Mouse (Mus musculus): ENCODE measurements around the gene Micu1. TPM values are rescaled to one million over a fixed set of nuclear protein-coding genes. Genes with fewer than 3 reads are reported as not detected.
"Not testable (repeated sequence)": the region's sequence is repeated elsewhere in the genome, so short reads cannot be mapped to it uniquely, and the experiment has no call there.

Gene Micu1
- total RNA-seq, 1 experiment, result 23.6 TPM

DNA sequence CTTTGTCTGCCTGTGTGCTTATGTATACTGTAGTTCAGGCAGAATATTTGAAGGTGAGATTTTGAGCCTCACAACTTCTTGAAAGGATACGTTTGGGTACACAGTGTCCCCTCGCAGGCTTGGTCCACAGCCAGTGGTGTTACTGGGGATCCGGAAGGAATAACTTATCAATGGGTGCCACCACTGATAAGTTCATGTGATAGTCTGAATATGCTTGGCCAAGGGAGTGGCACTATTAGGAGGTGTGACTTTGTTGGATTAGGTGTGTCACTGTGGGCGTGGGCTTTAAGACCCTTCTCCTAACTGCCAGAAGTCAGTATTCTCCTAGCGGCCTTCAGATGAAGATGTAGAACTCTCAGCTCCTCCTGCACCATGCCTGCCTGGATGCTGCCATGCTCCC is 170.9 kb downstream of the Micu1 start:
- Histone ChIP-seq H3K9me3 (ENCODE audit: control insufficient read depth, insufficient read depth, low read depth, low read length) (no peaks in the 10 kb centered on the region), H3K4me1 (ENCODE audit: control insufficient read depth in 2 of 2, insufficient read depth in 2 of 2, low read length in 2 of 2, poor library complexity in 1 of 2) (peaks cover 0 to 13% of the 10 kb centered on the region in 2 experiments; a peak in 1 of 4 replicates), H3K9ac (ENCODE audit: insufficient read depth, low read depth, low read length, poor library complexity, severe bottlenecking) (no peak overlapping the region), H3K36me3 (ENCODE audit: control insufficient read depth, insufficient read depth, low read length, poor library complexity, severe bottlenecking) (no peaks in the 10 kb centered on the region), H3K27ac (ENCODE audit: insufficient read depth, low read depth, low read length, poor library complexity, severe bottlenecking) (no peak overlapping the region), H3K4me3 (ENCODE audit: insufficient read depth in 1 of 2, low read depth in 1 of 2, low read length in 2 of 2, poor library complexity in 1 of 2, severe bottlenecking in 1 of 2) (no peak overlapping the region)
- in situ Hi-C loops (cut with MboI; ENCODE audit: low sequenced_read_pairs in 2 of 2, unreplicated experiment in 2 of 2), result loop anchor here in 1 of 2 experiments (25.0 kb wide), 1 partner anchor 561 kb away; the partner anchor contains the start of gene P4ha1
- TF ChIP-seq ZNF384 (IDR thresholded peaks at IDR 0.05; ENCODE audit: low read depth, low read length) (no peak), CHD2 (IDR thresholded peaks at IDR 0.05; ENCODE audit: low read depth, low read length) (no peak), MAFK (IDR thresholded peaks at IDR 0.05; ENCODE audit: insufficient read depth, low read depth, low read length) (no peak), HCFC1 (IDR thresholded peaks at IDR 0.05; ENCODE audit: borderline replicate concordance, insufficient read depth, low read length) (no peak), ZC3H11A (IDR thresholded peaks at IDR 0.05; ENCODE audit: borderline replicate concordance, low read depth, low read length) (no peak)
- no peak for DNase-seq (ENCODE audit: low read depth, low spot score)

- H3K27ac ChIP-seq (ENCODE audit: insufficient read depth, low read depth, low read length, poor library complexity, severe bottlenecking), result no peak overlapping the region
- H3K9ac ChIP-seq (ENCODE audit: insufficient read depth, low read depth, low read length, poor library complexity, severe bottlenecking), result no peak overlapping the region
- H3K4me3 ChIP-seq (ENCODE audit: insufficient read depth in 1 of 2, low read depth in 1 of 2, low read length in 2 of 2, poor library complexity in 1 of 2, severe bottlenecking in 1 of 2), result no peak overlapping the region
- DNase-seq (ENCODE audit: low read depth, low spot score), result no peak
- H3K36me3 ChIP-seq (ENCODE audit: control insufficient read depth, insufficient read depth, low read length, poor library complexity, severe bottlenecking), result no peaks in the 10 kb centered on the region
- H3K9me3 ChIP-seq (ENCODE audit: control insufficient read depth, insufficient read depth, low read depth, low read length), result no peaks in the 10 kb centered on the region
- TF ChIP-seq CHD2 (IDR thresholded peaks at IDR 0.05; ENCODE audit: low read depth, low read length) (no peak), ZC3H11A (IDR thresholded peaks at IDR 0.05; ENCODE audit: borderline replicate concordance, low read depth, low read length) (no peak)
- peaks cover 0 to 11% of the 10 kb centered on the region in 2 experiments; a peak in 1 of 4 replicates for H3K4me1 ChIP-seq (ENCODE audit: control insufficient read depth in 2 of 2, insufficient read depth in 2 of 2, low read length in 2 of 2, poor library complexity in 1 of 2)
- in situ Hi-C loops (cut with MboI; ENCODE audit: low sequenced_read_pairs in 2 of 2, unreplicated experiment in 2 of 2), result loop anchor here in 1 of 2 experiments (25.0 kb wide), 1 partner anchor 561 kb away; the partner anchor contains the start of gene P4ha1
Measured at GRCm38 (mm10) chr10:59873613-59874012, 171.3 kb downstream of the Micu1 start.

- no peaks in the 10 kb centered on the region for H3K36me3 ChIP-seq (ENCODE audit: control insufficient read depth, insufficient read depth, low read length, poor library complexity, severe bottlenecking)
- DNase-seq (ENCODE audit: low read depth, low spot score), result no peak
- no peak overlapping the region for H3K4me3 ChIP-seq (ENCODE audit: insufficient read depth in 1 of 2, low read depth in 1 of 2, low read length in 2 of 2, poor library complexity in 1 of 2, severe bottlenecking in 1 of 2)
- H3K27ac ChIP-seq (ENCODE audit: insufficient read depth, low read depth, low read length, poor library complexity, severe bottlenecking), result no peak overlapping the region
- peaks cover 0 to 2% of the 10 kb centered on the region in 2 experiments; a peak in 1 of 4 replicates for H3K4me1 ChIP-seq (ENCODE audit: control insufficient read depth in 2 of 2, insufficient read depth in 2 of 2, low read length in 2 of 2, poor library complexity in 1 of 2)
- no peak overlapping the region for H3K9ac ChIP-seq (ENCODE audit: insufficient read depth, low read depth, low read length, poor library complexity, severe bottlenecking)
- in situ Hi-C loops (cut with MboI; ENCODE audit: low sequenced_read_pairs in 2 of 2, unreplicated experiment in 2 of 2), result no loop called here
- H3K9me3 ChIP-seq (ENCODE audit: control insufficient read depth, insufficient read depth, low read depth, low read length), result no peaks in the 10 kb centered on the region
- TF ChIP-seq ZNF384 (IDR thresholded peaks at IDR 0.05; ENCODE audit: low read depth, low read length) (no peak), ZC3H11A (IDR thresholded peaks at IDR 0.05; ENCODE audit: borderline replicate concordance, low read depth, low read length) (no peak), HCFC1 (IDR thresholded peaks at IDR 0.05; ENCODE audit: borderline replicate concordance, insufficient read depth, low read length) (no peak), MAFK (IDR thresholded peaks at IDR 0.05; ENCODE audit: insufficient read depth, low read depth, low read length) (no peak), CHD2 (IDR thresholded peaks at IDR 0.05; ENCODE audit: low read depth, low read length) (no peak)
Measured at GRCm38 (mm10) chr10:59875396-59875795, 173.1 kb downstream of the Micu1 start.

DNA sequence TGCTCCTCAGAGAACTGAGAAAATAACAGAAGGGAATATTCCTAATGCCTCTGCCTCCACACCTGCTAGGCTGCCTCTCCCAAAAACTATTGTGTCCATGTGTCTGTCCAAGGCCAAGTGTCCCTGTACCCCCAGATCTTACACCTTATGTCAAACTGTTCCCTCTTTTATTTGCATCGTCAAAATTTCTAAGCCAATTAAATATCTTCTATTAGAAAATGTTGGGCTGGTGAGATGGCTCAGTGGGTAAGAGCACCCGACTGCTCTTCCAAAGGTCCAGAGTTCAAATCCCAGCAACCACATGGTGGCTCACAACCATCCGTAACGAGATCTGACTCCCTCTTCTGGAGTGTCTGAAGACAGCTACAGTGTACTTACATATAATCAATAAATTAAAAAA is 174.4 kb downstream of the Micu1 start:
- H3K4me3 ChIP-seq (ENCODE audit: insufficient read depth in 1 of 2, low read depth in 1 of 2, low read length in 2 of 2, poor library complexity in 1 of 2, severe bottlenecking in 1 of 2); H3K4me1 ChIP-seq (ENCODE audit: control insufficient read depth in 2 of 2, insufficient read depth in 2 of 2, low read length in 2 of 2, poor library complexity in 1 of 2); in situ Hi-C loops (cut with MboI; ENCODE audit: low sequenced_read_pairs in 2 of 2, unreplicated experiment in 2 of 2); H3K9ac ChIP-seq (ENCODE audit: insufficient read depth, low read depth, low read length, poor library complexity, severe bottlenecking); H3K9me3 ChIP-seq (ENCODE audit: control insufficient read depth, insufficient read depth, low read depth, low read length); H3K36me3 ChIP-seq (ENCODE audit: control insufficient read depth, insufficient read depth, low read length, poor library complexity, severe bottlenecking); H3K27ac ChIP-seq (ENCODE audit: insufficient read depth, low read depth, low read length, poor library complexity, severe bottlenecking); DNase-seq (ENCODE audit: low read depth, low spot score): not testable (repeated sequence)

DNA sequence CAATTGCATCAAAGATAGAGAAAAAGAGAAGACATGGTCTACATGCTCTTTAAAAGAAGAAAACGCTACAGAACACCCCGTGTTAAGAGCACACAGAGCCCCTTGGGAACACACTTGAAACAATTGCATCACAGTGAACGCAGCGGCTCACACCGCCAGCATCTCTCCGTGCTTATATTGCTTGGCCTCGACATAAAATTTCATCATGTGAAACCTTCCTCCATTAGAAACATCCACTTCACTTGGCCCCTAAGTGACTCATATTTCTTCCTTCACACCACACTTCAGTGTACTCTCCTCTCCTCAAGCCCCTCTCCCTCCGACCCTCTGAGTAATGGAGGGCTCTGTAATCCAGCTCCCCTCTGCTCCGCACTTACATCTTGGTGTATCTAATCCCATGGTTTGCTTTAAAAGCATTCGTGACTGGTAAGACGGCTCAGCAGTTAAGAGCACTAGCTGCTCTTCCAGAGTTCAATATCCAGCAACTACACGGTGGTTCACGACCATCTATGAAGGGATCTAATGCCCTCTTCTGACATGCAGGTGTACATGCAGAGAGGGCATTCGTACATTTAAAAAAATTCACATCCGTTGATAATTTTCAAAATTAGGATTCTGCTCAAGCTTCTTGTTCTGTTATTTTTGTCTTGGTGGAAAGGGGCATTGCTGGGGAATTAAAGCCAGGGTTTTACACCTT is 175.3 kb downstream of the Micu1 start:
- Histone ChIP-seq H3K9ac (ENCODE audit: insufficient read depth, low read depth, low read length, poor library complexity, severe bottlenecking) (no peak overlapping the region), H3K4me1 (ENCODE audit: control insufficient read depth in 2 of 2, insufficient read depth in 2 of 2, low read length in 2 of 2, poor library complexity in 1 of 2) (peaks cover 0 to 2% of the 10 kb centered on the region in 2 experiments; a peak in 1 of 4 replicates), H3K27ac (ENCODE audit: insufficient read depth, low read depth, low read length, poor library complexity, severe bottlenecking) (no peak overlapping the region), H3K4me3 (ENCODE audit: insufficient read depth in 1 of 2, low read depth in 1 of 2, low read length in 2 of 2, poor library complexity in 1 of 2, severe bottlenecking in 1 of 2) (no peak overlapping the region), H3K9me3 (ENCODE audit: control insufficient read depth, insufficient read depth, low read depth, low read length) (no peaks in the 10 kb centered on the region), H3K36me3 (ENCODE audit: control insufficient read depth, insufficient read depth, low read length, poor library complexity, severe bottlenecking) (no peaks in the 10 kb centered on the region)
- TF ChIP-seq ZNF384 (IDR thresholded peaks at IDR 0.05; ENCODE audit: low read depth, low read length) (no peak), HCFC1 (IDR thresholded peaks at IDR 0.05; ENCODE audit: borderline replicate concordance, insufficient read depth, low read length) (no peak), ZC3H11A (IDR thresholded peaks at IDR 0.05; ENCODE audit: borderline replicate concordance, low read depth, low read length) (no peak), MAFK (IDR thresholded peaks at IDR 0.05; ENCODE audit: insufficient read depth, low read depth, low read length) (no peak), CHD2 (IDR thresholded peaks at IDR 0.05; ENCODE audit: low read depth, low read length) (no peak)
- in situ Hi-C loops (cut with MboI; ENCODE audit: low sequenced_read_pairs in 2 of 2, unreplicated experiment in 2 of 2), result no loop called here
- no peak for DNase-seq (ENCODE audit: low read depth, low spot score)
